Mouse (Mus musculus) C2C12 (cell line): ENCODE measurements around the gene Prdx5. TPM values are rescaled to one million over a fixed set of nuclear protein-coding genes. Genes with fewer than 3 reads are reported as not detected.
A peak's percentile ranks its signal among the peaks of the same experiment; 100 is the strongest.

Experiments used
- H3K27me3 ChIP-seq: one replicate; pipeline ENCODE4 v1.6.1; 2011; ENCODE audit not compliant: control insufficient read depth, insufficient read depth, insufficient read length
- H3K36me3 ChIP-seq: one replicate; pipeline ENCODE4 v1.6.1; 2011; ENCODE audit not compliant: control insufficient read depth, insufficient read depth
- H3K4me3 ChIP-seq: one replicate; pipeline ENCODE4 v1.5.1; 2011; ENCODE audit warnings: mild to moderate bottlenecking, control low read depth; ENCODE audit not compliant: poor library complexity, insufficient read depth, severe bottlenecking
- H3K79me2 ChIP-seq: one replicate; pipeline ENCODE4 v1.6.1; 2011; ENCODE audit not compliant: control insufficient read depth, insufficient read depth
- H3K79me3 ChIP-seq: one replicate; pipeline ENCODE4 v1.6.1; 2011; ENCODE audit warnings: low read depth, control low read depth
- H3ac ChIP-seq: one replicate; pipeline ENCODE3; 2011; ENCODE audit warnings: low read depth; ENCODE audit not compliant: control insufficient read depth, insufficient read length
- CEBPB ChIP-seq: IDR thresholded peaks from one replicate; pipeline ENCODE4 v1.6.1; 2011; ENCODE audit warnings: low read depth, mild to moderate bottlenecking, control low read depth, moderate library complexity
- CTCF ChIP-seq: IDR thresholded peaks from one replicate; pipeline ENCODE4 v1.5.1; 2011; ENCODE audit not compliant: control insufficient read depth, insufficient read depth, insufficient read length
- FOSL1 ChIP-seq: IDR thresholded peaks from one replicate; pipeline ENCODE4 v1.8.0; 2011; ENCODE audit warnings: mild to moderate bottlenecking, low read length; ENCODE audit not compliant: poor library complexity, insufficient read depth, severe bottlenecking
- MAX ChIP-seq: IDR thresholded peaks from one replicate; pipeline ENCODE4 v1.6.1; 2011; ENCODE audit warnings: mild to moderate bottlenecking, control low read depth
- MYOD1 ChIP-seq: IDR thresholded peaks from one replicate; pipeline ENCODE4 v1.6.1; 2011; ENCODE audit warnings: low read depth; ENCODE audit not compliant: control insufficient read depth, insufficient read length
- MYOG ChIP-seq: IDR thresholded peaks from one replicate; pipeline ENCODE4 v1.6.1; 2011; ENCODE audit not compliant: control insufficient read depth, insufficient read length; ENCODE audit errors: extremely low read depth
- USF1 ChIP-seq: IDR thresholded peaks from one replicate; pipeline ENCODE4 v1.6.1; 2011; ENCODE audit warnings: low read depth, mild to moderate bottlenecking, control low read depth, moderate library complexity
- long read RNA-seq, 2 experiments: library from polyadenylated mRNA; unstranded; transcript quantifications; one replicate each; pipeline ENCODE4 v2.0.0; 2019 to 2020
- polyA plus RNA-seq: library from polyadenylated mRNA; unstranded; fragments of >200 nt; fragmentation: generic; extraction: Trizol; gene quantifications from one replicate; pipeline ENCODE4 v1.2.1, GENCODE M21; 2012; ENCODE audit warnings: missing spikeins

Prdx5 gene
- 270 TPM for polyA plus RNA-seq
- long read RNA-seq, experiment 1, transcript Prdx5-203 (5 exons, 755 nt): minor isoform, 6 of 342 reads
- long read RNA-seq, experiment 1, transcript Prdx5-201 (6 exons, 1,262 nt): major isoform, 309 of 342 reads
- long read RNA-seq, experiment 1, partial matches to known transcripts: 15 of 342 reads
- long read RNA-seq, experiment 1, other reads (novel, unspliced or antisense): 11 of 342 reads
- long read RNA-seq, experiment 2, transcript Prdx5-201 (6 exons, 1,262 nt): major isoform, 136 of 144 reads
- long read RNA-seq, experiment 2, partial matches to known transcripts: 2 of 144 reads
- long read RNA-seq, experiment 2, other reads (novel, unspliced or antisense): 6 of 144 reads

DNA sequence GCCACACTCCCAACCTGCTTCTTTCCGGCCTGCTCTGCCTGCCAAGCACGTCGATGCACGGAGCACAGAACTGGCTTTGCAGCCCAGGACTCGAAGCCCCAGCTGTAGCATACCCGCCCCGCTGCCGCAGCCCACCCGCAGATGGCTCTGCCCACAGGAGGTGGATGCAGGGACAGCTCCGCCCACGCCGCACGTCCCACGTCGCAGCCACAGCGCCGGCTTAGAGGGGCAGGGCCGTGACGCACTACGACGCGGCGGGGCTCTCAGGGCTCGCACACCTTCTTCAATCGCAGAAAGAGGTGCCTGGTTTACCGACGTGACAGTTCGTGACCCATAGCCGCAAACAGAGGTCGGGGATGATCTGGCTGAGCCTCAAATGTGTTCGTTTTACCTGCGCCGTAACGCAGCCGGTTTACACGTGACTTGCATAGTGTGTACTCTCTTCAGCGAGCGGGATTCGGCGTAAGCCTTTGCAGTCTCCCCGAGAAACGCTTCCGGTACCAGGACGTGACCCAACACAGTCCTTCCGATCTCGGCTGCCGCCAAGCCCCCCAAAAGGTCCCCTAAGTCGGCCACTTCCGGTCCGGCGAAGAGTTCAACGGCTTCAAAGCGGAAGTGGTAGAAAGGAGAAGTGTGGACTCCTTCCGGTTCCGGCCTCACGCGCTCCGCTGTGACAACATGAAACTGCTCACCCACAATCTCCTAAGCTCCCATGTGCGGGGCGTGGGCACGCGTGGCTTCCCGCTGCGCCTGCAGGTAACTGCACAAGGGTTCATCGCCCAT, at the start of gene Prdx5, which contains the start of gene Trmt112:
TSS of gene Prdx5 (minus strand) at position 600 of the 783 bp plus-strand sequence.
TSS of gene Trmt112 (plus strand) at position 192 of the 783 bp plus-strand sequence.
- Histone ChIP-seq H3K4me3 (peak within 1 kb of the TSS; percentile 76), H3K79me2 (peaks cover 48% of the 10 kb centered on the region), H3K79me3 (peaks cover 23% of the 10 kb centered on the region), H3ac (peak within 1 kb of the TSS; percentile 94), H3K27me3 (no peaks in the 10 kb centered on the region), H3K36me3 (peaks cover 40% of the 10 kb centered on the region)
- TF ChIP-seq MYOD1 (no peak), MYOG (no peak), FOSL1 (no peak), USF1 (peak; percentile 12), CEBPB (no peak), CTCF (no peak), MAX (peak; percentile 62)

GRCm38 (mm10) chr19:6956461-6956860, 46.6 kb upstream of the Prdx5 start:
- peaks cover 69% of the 10 kb centered on the region for H3K36me3 ChIP-seq
- no peaks in the 10 kb centered on the region for H3K79me3 ChIP-seq
- H3K4me3 ChIP-seq: no peak overlapping the region
- H3K27me3 ChIP-seq: no peaks in the 10 kb centered on the region
- TF ChIP-seq CEBPB: no peak
- no peak for TF ChIP-seq MYOD1
- no peak for TF ChIP-seq USF1
- no peak for TF ChIP-seq MYOG
- no peak for TF ChIP-seq MAX
- TF ChIP-seq FOSL1: no peak
- TF ChIP-seq CTCF: no peak
- H3K79me2 ChIP-seq: no peaks in the 10 kb centered on the region
- H3ac ChIP-seq: no peak overlapping the region

DNA sequence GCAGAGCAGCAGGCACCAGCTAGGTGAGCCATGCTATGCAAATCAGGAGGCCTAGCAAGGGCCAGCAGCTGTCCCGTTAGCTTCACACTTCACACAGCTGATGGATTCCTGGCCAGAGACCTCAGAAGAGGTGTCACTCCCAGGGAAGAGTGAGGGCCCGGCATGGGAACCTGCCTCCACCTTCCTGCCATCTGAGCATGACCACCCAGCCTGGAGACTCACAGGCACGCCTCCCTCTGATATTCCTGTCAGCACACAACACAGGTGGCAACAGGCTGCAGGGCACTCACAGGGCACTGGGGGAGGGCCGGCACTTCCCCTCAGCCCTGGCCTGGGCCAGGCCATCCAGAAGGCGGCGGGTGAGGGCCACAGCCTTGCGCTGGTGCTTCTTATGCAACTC, 45.5 kb upstream of the Prdx5 start:
- no peak overlapping the region for H3ac ChIP-seq
- no peak overlapping the region for H3K4me3 ChIP-seq

GRCm38 (mm10) chr19:6954046-6954445, 44.1 kb upstream of the Prdx5 start:
- Histone ChIP-seq H3K79me2 (no peaks in the 10 kb centered on the region), H3K36me3 (peaks cover 49% of the 10 kb centered on the region), H3K79me3 (no peaks in the 10 kb centered on the region), H3K4me3 (no peak overlapping the region), H3K27me3 (no peaks in the 10 kb centered on the region), H3ac (no peak overlapping the region)
- TF ChIP-seq CEBPB (no peak), USF1 (no peak), MAX (no peak), MYOD1 (no peak), MYOG (no peak), CTCF (peak; percentile 21), FOSL1 (no peak)

More for the DNA sequence above, 45.5 kb upstream of the Prdx5 start:
- H3K79me3 ChIP-seq: no peaks in the 10 kb centered on the region
- H3K36me3 ChIP-seq: peaks cover 61% of the 10 kb centered on the region
- no peak for TF ChIP-seq USF1
- no peak for TF ChIP-seq CTCF
- no peak for TF ChIP-seq FOSL1
- no peak for TF ChIP-seq MYOG
- TF ChIP-seq MYOD1: no peak
- no peak for TF ChIP-seq CEBPB
- TF ChIP-seq MAX: no peak
- no peaks in the 10 kb centered on the region for H3K79me2 ChIP-seq
- H3K27me3 ChIP-seq: no peaks in the 10 kb centered on the region

DNA sequence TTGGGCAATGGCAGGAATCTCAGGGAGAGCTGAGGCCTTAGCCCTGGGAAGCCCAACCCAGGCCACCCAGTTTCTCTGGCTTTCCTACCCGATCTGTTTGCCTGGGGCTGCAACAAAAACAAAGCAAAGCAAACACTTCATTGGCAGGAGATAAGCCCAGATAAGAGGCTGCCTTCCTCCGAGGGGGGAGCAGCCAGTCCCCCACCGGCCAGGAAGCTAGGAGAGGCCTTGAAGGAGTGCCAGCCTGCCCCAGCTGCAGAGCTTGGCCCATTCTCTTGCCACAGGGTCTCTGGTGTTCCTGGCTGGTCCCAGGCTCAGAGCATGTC, 42.8 kb upstream of the Prdx5 start:
- Histone ChIP-seq H3K36me3 (peaks cover 35% of the 10 kb centered on the region), H3K79me2 (no peaks in the 10 kb centered on the region), H3K27me3 (no peaks in the 10 kb centered on the region), H3K79me3 (no peaks in the 10 kb centered on the region), H3ac (peak overlapping the region; percentile 52), H3K4me3 (peak overlapping the region; percentile 46)
- no peak for TF ChIP-seq MAX
- TF ChIP-seq CTCF: no peak
- no peak for TF ChIP-seq FOSL1
- TF ChIP-seq CEBPB: no peak
- TF ChIP-seq USF1: no peak
